Mouse (Mus musculus) CH12.LX (cell line): ENCODE measurements around the gene Akap2. TPM values are rescaled to one million over a fixed set of nuclear protein-coding genes. Genes with fewer than 3 reads are reported as not detected.

Experiments used
- DNase-seq: peaks from one replicate; pipeline ENCODE4 v3.0.0-alpha.2; 2013; ENCODE audit errors: extremely low read depth
- H3K27ac ChIP-seq: 2 replicates; pipeline ENCODE4 v1.5.1; 2012; ENCODE audit warnings: low read depth, mild to moderate bottlenecking, control low read depth, moderate library complexity; ENCODE audit not compliant: insufficient read depth
- H3K27me3 ChIP-seq: replicated peaks from 2 replicates; pipeline ENCODE3; 2012; ENCODE audit warnings: inconsistent platforms
- H3K36me3 ChIP-seq, 2 experiments: replicated peaks in 1 of 2; 2 replicates each; pipeline versions ENCODE3 to v1.6.1; 2012; ENCODE audit warnings: inconsistent platforms in 1 of 2, low read length in 1 of 2, mild to moderate bottlenecking in 1 of 2, mixed read lengths in 1 of 2, moderate library complexity in 1 of 2; ENCODE audit not compliant: control insufficient read depth in 1 of 2, insufficient read depth in 1 of 2
- H3K4me1 ChIP-seq, 2 experiments: 2 replicates each; pipeline ENCODE4 v1.6.1; 2012; ENCODE audit warnings: inconsistent platforms in 1 of 2, moderate library complexity in 1 of 2; ENCODE audit not compliant: insufficient read depth in 2 of 2, control insufficient read depth in 1 of 2
- H3K4me2 ChIP-seq: 2 replicates; pipeline ENCODE4 v1.6.1; 2012; ENCODE audit warnings: low read depth, mild to moderate bottlenecking, control low read depth; ENCODE audit not compliant: poor library complexity, insufficient read depth, severe bottlenecking
- H3K4me3 ChIP-seq, 3 experiments: fragments of 150-350 bp in 1 of 3; sonication (generic) in 1 of 3; replicated peaks in 1 of 3; 2 replicates each; pipeline versions ENCODE3 to v1.5.1; 2011 to 2012; ENCODE audit warnings: low read depth in 2 of 3, low read length in 2 of 3, mild to moderate bottlenecking in 2 of 3, moderate library complexity in 2 of 3, control low read depth in 1 of 3, improper control_type of control experiment in 1 of 3, inconsistent platforms in 1 of 3, mixed read lengths in 1 of 3; ENCODE audit not compliant: poor library complexity in 1 of 3
- H3K79me2 ChIP-seq: replicated peaks from 2 replicates; pipeline ENCODE4 v1.6.1; 2012; ENCODE audit warnings: mild to moderate bottlenecking, moderate library complexity; ENCODE audit not compliant: control insufficient read depth, poor library complexity, insufficient read depth, severe bottlenecking; ENCODE audit errors: extremely low read depth
- H3K9ac ChIP-seq: 2 replicates; pipeline ENCODE4 v1.6.1; 2012; ENCODE audit warnings: low read depth, mild to moderate bottlenecking, control low read depth, moderate library complexity; ENCODE audit not compliant: insufficient read depth
- H3K9me3 ChIP-seq: replicated peaks from 2 replicates; pipeline ENCODE3; 2012; ENCODE audit warnings: low read length, inconsistent platforms, mixed read lengths
- BHLHE40 ChIP-seq: IDR thresholded peaks from 2 replicates; pipeline ENCODE4 v1.6.1; 2011; ENCODE audit warnings: mild to moderate bottlenecking, low read depth, low read length, improper control_type of control experiment
- CHD2 ChIP-seq: IDR thresholded peaks from 2 replicates; pipeline ENCODE4 v1.6.1; 2011; ENCODE audit warnings: low read length, improper control_type of control experiment
- CTCF ChIP-seq, 2 experiments: IDR thresholded peaks in 1 of 2; conservative IDR thresholded peaks in 1 of 2; 2 replicates each; pipeline ENCODE4 v1.5.1; 2011 to 2012; ENCODE audit warnings: low read depth in 2 of 2, low read length in 2 of 2, improper control_type of control experiment in 1 of 2, inconsistent platforms in 1 of 2, mild to moderate bottlenecking in 1 of 2, moderate library complexity in 1 of 2
- EP300 ChIP-seq: IDR thresholded peaks from 2 replicates; pipeline ENCODE4 v1.6.1; 2011; ENCODE audit warnings: low read length, improper control_type of control experiment
- GABPA ChIP-seq: IDR thresholded peaks from 2 replicates; pipeline ENCODE4 v1.6.1; 2012; ENCODE audit warnings: low read depth, low read length, improper control_type of control experiment, inconsistent platforms; ENCODE audit not compliant: insufficient replicate concordance
- JUND ChIP-seq: conservative IDR thresholded peaks from 2 replicates; pipeline ENCODE4 v1.6.1; 2011; ENCODE audit warnings: low read depth, low read length, improper control_type of control experiment
- MAFK ChIP-seq: IDR thresholded peaks from 2 replicates; pipeline ENCODE4 v1.6.1; 2011; ENCODE audit warnings: low read length, improper control_type of control experiment; ENCODE audit not compliant: insufficient replicate concordance
- MAZ ChIP-seq: IDR thresholded peaks from 2 replicates; pipeline ENCODE4 v1.6.1; 2012; ENCODE audit warnings: low read depth, mild to moderate bottlenecking, inconsistent platforms, low read length, improper control_type of control experiment, moderate library complexity
- MYC ChIP-seq: IDR thresholded peaks from 2 replicates; pipeline ENCODE4 v1.6.1; 2011; ENCODE audit warnings: low read depth, mild to moderate bottlenecking, improper control_type of control experiment, low read length
- PAX5 ChIP-seq: IDR thresholded peaks from 2 replicates; pipeline ENCODE4 v1.6.1; 2012; ENCODE audit warnings: low read length, inconsistent platforms, mixed read lengths
- RAD21 ChIP-seq: IDR thresholded peaks from 2 replicates; pipeline ENCODE4 v1.6.1; 2011; ENCODE audit warnings: low read depth, mild to moderate bottlenecking, low read length, improper control_type of control experiment, moderate library complexity
- TBP ChIP-seq: conservative IDR thresholded peaks from 2 replicates; pipeline ENCODE4 v1.6.1; 2011; ENCODE audit warnings: low read depth, low read length, improper control_type of control experiment
- TCF12 ChIP-seq: IDR thresholded peaks from 2 replicates; pipeline ENCODE4 v1.6.1; 2014; ENCODE audit warnings: low read depth, mild to moderate bottlenecking, inconsistent platforms, low read length, improper control_type of control experiment
- ZC3H11A ChIP-seq: IDR thresholded peaks from 2 replicates; pipeline ENCODE4 v1.6.1; 2012; ENCODE audit warnings: low read depth, mild to moderate bottlenecking, inconsistent platforms, low read length, improper control_type of control experiment
- ZKSCAN1 ChIP-seq: IDR thresholded peaks from 2 replicates; pipeline ENCODE4 v1.6.1; 2012; ENCODE audit warnings: low read depth, inconsistent platforms, low read length, improper control_type of control experiment, borderline replicate concordance
- ZNF384 ChIP-seq: IDR thresholded peaks from 2 replicates; pipeline ENCODE4 v1.6.1; 2012; ENCODE audit warnings: low read depth, low read length, improper control_type of control experiment, inconsistent platforms
- dilution Hi-C: fragments of 300-500 bp; cut with MboI; formaldehyde crosslinking; loops from 2 replicates; pipeline ENCODE4 v1.14.3; 2020; ENCODE audit warnings: low sequenced_read_pairs; ENCODE audit not compliant: extremely low pct_unique_long_range_greater_than_20kb, extremely low pct_ligation_motif_present
- in situ Hi-C: fragments of 300-500 bp; cut with MboI; formaldehyde crosslinking; loops from 3 replicates; pipeline ENCODE4 v1.14.3; 2019; ENCODE audit warnings: low sequenced_read_pairs, low pct_ligation_motif_present, low pct_unique_long_range_greater_than_20kb, mixed read lengths
- polyA plus RNA-seq: library from polyadenylated mRNA; unstranded; fragments of >175 nt; gene quantifications from 2 replicates; pipeline ENCODE4 v1.2.1, GENCODE M21; 2012; ENCODE audit warnings: low read depth; ENCODE audit not compliant: insufficient read length
- total RNA-seq, 2 experiments: library from RNA; depleted of rRNA; stranded (reverse); fragments of 300-350 nt in 1 of 2; fragments of >200 nt in 1 of 2; gene quantifications; 2 replicates each; pipeline ENCODE4 v1.2.3; 2012 to 2014

Gene Akap2
- total and polyA plus RNA-seq, 3 experiments: 0.25 TPM; not detected in 2

- no peaks in the 10 kb centered on the region for H3K27me3 ChIP-seq
- no peaks in the 10 kb centered on the region for H3K9me3 ChIP-seq
- no peaks in the 10 kb centered on the region for H3K79me2 ChIP-seq
- in situ Hi-C loops (no loop called here), dilution Hi-C loops (no loop called here)
- TF ChIP-seq RAD21 (no peak), CHD2 (no peak), MAFK (no peak), TBP (no peak), TCF12 (no peak), MYC (no peak), EP300 (no peak), CTCF (conservative IDR thresholded peaks at IDR 0.05 in 1 of 2, IDR thresholded peaks at IDR 0.05 in 1 of 2; ENCODE audit: low read depth in 2 of 2, low read length in 2 of 2) (no peak), BHLHE40 (no peak), ZNF384 (no peak)
- H3K4me3 ChIP-seq: no peak overlapping the region
- H3K36me3 ChIP-seq: no peaks in the 10 kb centered on the region
- H3K4me2 ChIP-seq: no peak overlapping the region
- no peak for DNase-seq
- H3K4me1 ChIP-seq: peaks cover 31 to 72% of the 10 kb centered on the region in 2 experiments
- H3K9ac ChIP-seq: no peak overlapping the region
- H3K27ac ChIP-seq: no peak overlapping the region
These were observed 11.2 kb downstream of the Akap2 start for GRCm38 (mm10) chr4:57728611-57729183.

- no peak overlapping the region for H3K9ac ChIP-seq
- H3K4me1 ChIP-seq: peaks cover 24 to 59% of the 10 kb centered on the region in 2 experiments
- no peaks in the 10 kb centered on the region for H3K79me2 ChIP-seq
- H3K9me3 ChIP-seq: no peaks in the 10 kb centered on the region
- no peaks in the 10 kb centered on the region for H3K36me3 ChIP-seq
- no peaks in the 10 kb centered on the region for H3K27me3 ChIP-seq
- TF ChIP-seq PAX5 (no peak), ZNF384 (no peak), MAZ (no peak), GABPA (no peak), ZKSCAN1 (no peak), ZC3H11A (no peak), JUND (no peak), BHLHE40 (no peak)
- in situ Hi-C loops: no loop called here
- H3K4me3 ChIP-seq: no peak overlapping the region
- dilution Hi-C loops: no loop called here
- no peak for DNase-seq
- no peak overlapping the region for H3K27ac ChIP-seq
- H3K4me2 ChIP-seq: no peak overlapping the region
These were observed 12.6 kb downstream of the Akap2 start for GRCm38 (mm10) chr4:57730047-57730446.
